Mouse (Mus musculus) forebrain, embryonic 15.5 days (tissue): ENCODE data around the gene Uncx. TPM values are rescaled to one million over a fixed set of nuclear protein-coding genes. Genes with fewer than 3 reads are reported as not detected.
A peak's percentile ranks its signal among the peaks of the same experiment; 100 is the strongest.

Source experiments
- ATAC-seq: fragments of 200-750 bp; cut with Nextera tagmentation; replicated peaks from 2 replicates; pipeline ENCODE4 v1.8.0; 2017; ENCODE audit warnings: mild to moderate bottlenecking, moderate TSS enrichment, moderate library complexity
- H3K27ac ChIP-seq: fragments of 300-500 bp; sonication (generic); replicated peaks from 2 replicates; pipeline ENCODE4 v1.5.1; 2015; ENCODE audit warnings: mild to moderate bottlenecking, inconsistent platforms
- H3K27me3 ChIP-seq: fragments of 300-500 bp; sonication (generic); 2 replicates; pipeline ENCODE4 v1.6.1; 2015; ENCODE audit warnings: inconsistent platforms
- H3K36me3 ChIP-seq: fragments of 300-500 bp; sonication (generic); 2 replicates; pipeline ENCODE4 v1.6.1; 2015; ENCODE audit warnings: mild to moderate bottlenecking, inconsistent platforms
- H3K4me1 ChIP-seq: fragments of 300-500 bp; sonication (generic); 2 replicates; pipeline ENCODE4 v1.6.1; 2015; ENCODE audit warnings: inconsistent platforms
- H3K4me2 ChIP-seq: fragments of 300-500 bp; sonication (generic); replicated peaks from 2 replicates; pipeline ENCODE4 v1.6.1; 2015; ENCODE audit warnings: mild to moderate bottlenecking, inconsistent platforms
- H3K4me3 ChIP-seq: fragments of 300-500 bp; sonication (generic); 2 replicates; pipeline ENCODE4 v1.5.1; 2015; ENCODE audit warnings: mild to moderate bottlenecking, inconsistent platforms
- H3K9ac ChIP-seq: fragments of 300-500 bp; sonication (generic); replicated peaks from 2 replicates; pipeline ENCODE4 v1.6.1; 2015; ENCODE audit warnings: mild to moderate bottlenecking, inconsistent platforms
- H3K9me3 ChIP-seq: fragments of 300-500 bp; sonication (generic); 2 replicates; pipeline ENCODE4 v1.6.1; 2016; ENCODE audit warnings: inconsistent platforms
- WGBS: fragments of 180-500 bp; shearing (Covaris S2); methylation state at CpG from one replicate; pipeline ENCODE4 v1.1.7; 2015; ENCODE audit warnings: mixed read lengths; 5-methylcytosine and 5-hydroxymethylcytosine counted together
- polyA plus RNA-seq: library from polyadenylated mRNA; unstranded; fragments of >200 nt; fragmentation: Nextera tagmentation; extraction: Ambion mirVana; gene quantifications from 2 replicates; pipeline ENCODE4 v1.2.1, GENCODE M21; 2015

The Uncx gene
- polyA plus RNA-seq, 1 experiment from 2014 or later, result 4.8 TPM

DNA sequence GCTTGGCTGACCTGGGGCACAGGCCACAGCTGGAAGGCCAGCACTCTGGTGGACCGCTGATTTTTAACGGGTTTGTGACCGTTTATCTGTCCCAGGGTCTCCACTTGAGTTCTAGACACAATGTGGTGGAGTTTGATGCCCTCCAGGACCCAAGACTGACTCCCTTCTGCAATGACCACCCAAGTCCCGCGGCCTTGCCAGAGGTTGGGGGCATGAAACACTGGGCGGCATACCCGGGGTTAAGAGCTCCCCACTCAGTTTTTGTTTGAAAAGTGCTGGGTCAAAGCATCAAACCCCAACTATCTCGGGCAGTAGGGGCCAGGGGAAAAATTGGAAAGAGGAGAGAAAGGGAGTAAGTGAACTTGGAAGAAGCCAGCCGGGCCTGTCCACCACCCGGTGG, 13.8 kb downstream of the Uncx start:
- H3K27me3 ChIP-seq, result peaks cover 90% of the 10 kb centered on the region
- peaks cover 29% of the 10 kb centered on the region for H3K4me1 ChIP-seq
- no peak for ATAC-seq
- no peaks in the 10 kb centered on the region for H3K9me3 ChIP-seq
- H3K27ac ChIP-seq, result no peak overlapping the region
- H3K9ac ChIP-seq, result no peak overlapping the region
- 3% methylated on average over 10 of the region's 10 CpGs for WGBS
- no peak overlapping the region for H3K4me2 ChIP-seq
- H3K4me3 ChIP-seq, result no peak overlapping the region
- H3K36me3 ChIP-seq, result no peaks in the 10 kb centered on the region

DNA sequence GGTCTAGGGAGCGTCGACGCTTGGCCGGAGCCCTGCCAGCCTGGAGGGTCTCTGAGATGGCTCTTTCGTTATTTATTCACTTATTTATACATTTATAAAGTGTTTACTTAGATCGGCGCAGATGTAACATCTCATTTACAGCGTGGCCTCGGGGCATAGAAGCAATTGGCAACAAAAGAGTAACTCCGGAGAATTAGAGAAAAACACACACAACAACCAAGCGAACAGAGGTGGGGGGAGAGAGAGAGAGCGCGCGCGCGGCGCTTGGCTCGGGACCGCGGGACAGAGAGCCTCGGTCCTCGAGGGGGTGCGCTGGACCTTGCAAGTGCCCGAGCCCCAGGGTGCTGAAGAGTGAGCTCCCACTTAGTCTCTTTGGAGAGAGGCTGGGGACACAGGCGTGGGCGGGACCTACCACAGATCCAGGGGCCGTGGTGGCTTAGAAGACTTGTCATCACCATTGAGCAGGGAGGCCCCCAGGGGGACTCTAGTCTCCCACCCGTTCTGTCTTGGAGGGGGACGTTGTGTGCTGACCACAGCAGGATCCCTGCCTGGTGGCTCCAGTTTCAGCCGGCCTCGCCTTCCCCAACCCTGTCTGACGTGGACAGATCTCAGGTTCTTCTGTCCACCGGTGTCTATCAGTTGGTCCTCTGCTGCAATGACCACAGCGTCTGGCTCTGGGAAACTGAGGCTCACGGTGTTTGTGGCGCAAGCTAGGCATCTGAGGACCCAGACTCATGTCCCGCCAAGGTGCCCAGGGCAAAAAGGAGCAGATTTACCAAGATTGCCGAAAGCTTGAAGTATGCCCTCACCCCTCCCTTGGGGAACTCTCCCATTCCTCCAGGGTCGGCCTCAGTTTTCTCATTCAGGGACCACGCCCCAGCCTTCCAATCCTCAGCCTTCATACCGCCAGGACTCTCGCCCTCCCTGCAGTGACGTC, 14.5 kb downstream of the Uncx start:
- H3K9me3 ChIP-seq, result no peaks in the 10 kb centered on the region
- H3K9ac ChIP-seq, result no peak overlapping the region
- H3K36me3 ChIP-seq, result no peaks in the 10 kb centered on the region
- peak overlapping the region; percentile 36 for H3K4me2 ChIP-seq
- peak overlapping the region; percentile 22; the same call in 1 of the 2 replicates for H3K4me3 ChIP-seq
- peaks cover 29% of the 10 kb centered on the region for H3K4me1 ChIP-seq
- peaks cover 88% of the 10 kb centered on the region for H3K27me3 ChIP-seq
- WGBS, result 1% methylated on average over 43 of the region's 43 CpGs
- ATAC-seq, result peak; percentile 51
- H3K27ac ChIP-seq, result no peak overlapping the region

DNA sequence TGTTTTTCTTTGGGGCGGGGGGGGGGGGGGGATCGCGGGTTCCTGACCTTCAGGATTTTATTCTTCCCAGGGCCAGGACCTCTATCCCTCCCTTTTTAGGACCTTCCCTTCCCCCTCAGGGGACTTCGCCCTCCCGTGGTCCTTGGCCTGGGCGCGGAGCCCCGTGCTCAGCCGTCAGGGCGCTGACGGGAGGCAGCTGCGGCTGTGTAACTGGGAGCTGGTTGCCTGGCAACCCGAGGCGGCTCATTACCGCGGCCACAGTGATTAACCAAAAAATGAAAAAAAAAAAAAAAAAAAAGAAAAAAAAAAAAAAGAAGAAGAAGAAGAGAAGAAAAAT, 15.1 kb downstream of the Uncx start:
- ATAC-seq, result peak; percentile 84
- peak overlapping the region; percentile 22 for H3K4me3 ChIP-seq
- WGBS, result under 1% methylated on average over 16 of the region's 16 CpGs
- no peak overlapping the region for H3K27ac ChIP-seq
- peaks cover 89% of the 10 kb centered on the region for H3K27me3 ChIP-seq
- H3K9ac ChIP-seq, result no peak overlapping the region
- H3K9me3 ChIP-seq, result no peaks in the 10 kb centered on the region
- peak overlapping the region; percentile 36 for H3K4me2 ChIP-seq
- no peaks in the 10 kb centered on the region for H3K36me3 ChIP-seq
- H3K4me1 ChIP-seq, result peaks cover 29% of the 10 kb centered on the region

DNA sequence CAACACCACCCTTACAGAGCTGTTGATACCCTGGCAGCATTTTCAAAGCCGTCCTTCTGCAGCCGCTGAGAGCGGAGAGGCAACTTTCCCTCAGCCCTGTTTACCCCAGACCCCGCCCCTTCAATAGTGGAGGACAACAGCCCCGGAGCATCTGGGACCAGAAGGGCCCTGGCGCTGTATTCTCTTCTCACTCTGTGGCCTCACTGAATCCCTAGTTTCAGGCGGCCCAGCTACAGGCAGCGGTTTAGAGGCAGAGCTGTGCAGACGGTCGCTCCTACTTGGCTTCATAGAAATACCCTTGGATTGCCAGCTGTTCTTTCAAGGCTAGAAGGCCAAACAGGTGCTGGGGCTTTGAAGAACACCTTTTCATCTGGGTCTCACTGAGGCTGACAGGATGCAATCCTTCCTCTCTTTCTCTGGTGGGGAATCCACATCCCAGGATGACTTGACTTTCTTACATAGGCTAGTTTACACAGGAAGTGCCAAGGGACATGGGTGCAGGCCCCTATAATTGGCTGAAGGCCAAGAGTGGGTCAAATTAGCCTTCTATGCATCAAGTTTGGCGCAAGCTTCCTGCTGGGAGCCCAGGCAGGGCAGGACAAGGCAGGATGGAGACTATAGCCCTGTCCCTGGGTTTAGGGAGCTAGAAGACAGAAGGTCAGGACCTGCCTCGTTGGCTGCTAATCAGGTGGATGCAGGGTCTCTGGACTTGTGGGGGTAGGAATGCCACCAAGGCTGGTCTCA, 15.8 kb downstream of the Uncx start:
- Histone ChIP-seq H3K4me1 (peaks cover 29% of the 10 kb centered on the region), H3K9ac (no peak overlapping the region), H3K4me3 (no peak overlapping the region), H3K36me3 (no peaks in the 10 kb centered on the region), H3K27ac (peak overlapping the region; percentile 51), H3K27me3 (peaks cover 85% of the 10 kb centered on the region), H3K4me2 (peak overlapping the region; percentile 18; the same call in 1 of the 2 replicates), H3K9me3 (no peaks in the 10 kb centered on the region)
- peak; percentile 73 for ATAC-seq
- WGBS, result 4% methylated on average over 12 of the region's 12 CpGs

DNA sequence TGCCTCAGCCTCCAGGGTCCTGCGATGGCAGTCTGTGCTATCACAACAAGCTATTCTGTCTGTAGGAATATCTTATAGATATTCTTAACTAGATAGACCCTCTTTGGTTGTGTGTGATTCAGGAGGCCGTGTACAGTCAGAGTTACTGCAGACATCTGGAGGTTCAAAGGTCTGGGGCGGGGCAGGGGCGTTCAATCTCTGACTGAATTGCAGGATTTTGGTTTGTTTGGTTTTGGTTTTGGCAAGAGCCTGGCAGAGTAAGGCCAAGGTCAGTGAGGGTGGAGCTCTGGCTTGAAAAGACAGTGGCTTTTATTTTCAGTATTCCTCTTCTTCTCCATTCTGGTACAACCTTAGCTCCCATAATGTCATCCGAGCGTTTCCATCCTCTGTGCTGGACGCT, 16.5 kb downstream of the Uncx start:
- H3K9me3 ChIP-seq, result no peaks in the 10 kb centered on the region
- peaks cover 86% of the 10 kb centered on the region for H3K27me3 ChIP-seq
- H3K4me1 ChIP-seq, result peaks cover 29% of the 10 kb centered on the region
- no peak overlapping the region for H3K27ac ChIP-seq
- H3K4me3 ChIP-seq, result no peak overlapping the region
- no peaks in the 10 kb centered on the region for H3K36me3 ChIP-seq
- WGBS, result 54% methylated on average over 7 of the region's 7 CpGs
- ATAC-seq, result no peak
- no peak overlapping the region for H3K4me2 ChIP-seq
- H3K9ac ChIP-seq, result no peak overlapping the region

DNA sequence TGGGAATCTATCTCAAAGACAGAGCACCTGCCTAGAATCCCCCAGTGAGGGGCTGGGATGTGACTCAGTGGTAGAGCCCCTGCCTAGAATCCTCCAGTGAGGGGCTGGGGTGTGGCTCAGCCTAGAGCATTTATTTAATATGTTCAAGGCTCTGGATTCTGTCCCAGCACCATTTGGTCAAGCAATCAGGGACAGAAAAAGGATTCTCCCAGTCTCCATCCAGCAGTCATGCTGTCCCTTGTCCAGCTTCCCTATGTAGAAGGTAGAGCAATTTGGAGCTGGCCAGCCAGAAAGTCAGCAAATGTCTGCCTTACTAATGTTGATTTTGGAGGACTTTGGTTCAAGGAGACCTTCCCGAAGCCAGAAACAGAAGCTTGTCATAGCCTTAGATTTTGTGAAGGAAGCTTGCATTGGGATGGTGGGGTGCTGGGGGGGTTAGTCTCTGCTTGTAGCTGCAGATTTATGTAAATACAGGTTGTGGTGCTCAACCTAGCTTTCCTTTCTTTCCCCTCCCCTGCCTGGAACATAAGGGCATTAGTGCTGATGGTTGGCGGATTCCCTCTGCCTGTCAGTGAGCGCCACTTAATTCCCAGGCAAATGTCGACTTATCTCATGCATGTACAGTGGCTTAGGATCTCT, 18.2 kb downstream of the Uncx start:
- no peak for ATAC-seq
- Histone ChIP-seq H3K9me3 (no peaks in the 10 kb centered on the region), H3K4me2 (no peak overlapping the region), H3K4me3 (no peak overlapping the region), H3K27ac (no peak overlapping the region), H3K9ac (no peak overlapping the region), H3K27me3 (peaks cover 84% of the 10 kb centered on the region), H3K36me3 (no peaks in the 10 kb centered on the region), H3K4me1 (peaks cover 26% of the 10 kb centered on the region)
- 65% methylated on average over 4 of the region's 4 CpGs for WGBS

DNA sequence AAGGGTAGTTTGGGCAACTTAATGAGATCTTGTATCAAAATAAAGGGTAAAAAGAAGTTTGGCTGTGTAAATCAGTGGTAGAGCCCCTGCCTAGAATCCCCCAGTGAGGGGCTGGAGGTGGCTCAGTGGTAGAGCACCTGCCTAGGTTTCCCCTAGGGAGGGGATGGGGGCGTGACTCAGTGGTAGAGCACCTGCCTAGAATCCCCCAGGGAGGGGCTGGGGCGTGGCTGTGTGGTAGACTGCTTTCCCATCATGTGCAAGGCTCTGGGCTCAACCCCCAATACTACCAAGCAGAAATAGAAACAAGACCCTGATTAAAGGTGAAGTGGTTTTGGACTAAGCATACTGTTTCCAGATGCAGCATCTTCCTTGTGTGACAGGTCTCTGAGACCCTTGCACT, 21.4 kb downstream of the Uncx start:
- Histone ChIP-seq H3K4me2 (no peak overlapping the region), H3K36me3 (no peaks in the 10 kb centered on the region), H3K4me1 (peaks cover 10% of the 10 kb centered on the region), H3K27me3 (peaks cover 63% of the 10 kb centered on the region), H3K4me3 (no peak overlapping the region), H3K27ac (no peak overlapping the region), H3K9ac (no peak overlapping the region), H3K9me3 (no peaks in the 10 kb centered on the region)
- no peak for ATAC-seq
- 73% methylated on average over 2 of the region's 2 CpGs for WGBS

DNA sequence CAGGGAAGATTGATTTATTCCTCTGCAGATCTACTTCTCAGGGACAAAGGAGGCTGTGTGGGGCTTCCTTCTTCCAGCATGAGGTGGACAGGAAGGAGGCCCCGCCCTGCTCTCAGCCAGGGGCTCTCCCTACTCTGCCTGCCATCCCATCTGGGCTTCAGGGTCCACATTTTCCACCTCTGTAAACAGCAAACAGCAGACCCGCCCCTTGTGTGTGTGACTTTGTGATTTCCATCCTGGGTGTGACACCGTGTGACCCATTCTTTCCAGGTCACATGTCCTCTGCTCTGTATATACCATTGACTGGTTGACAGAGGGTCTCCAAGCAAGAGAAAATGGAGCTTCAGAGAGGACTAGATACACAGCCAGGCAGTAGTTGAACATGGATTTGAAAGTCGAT, 22.2 kb downstream of the Uncx start:
- Histone ChIP-seq H3K4me2 (no peak overlapping the region), H3K27me3 (peaks cover 55% of the 10 kb centered on the region), H3K36me3 (no peaks in the 10 kb centered on the region), H3K4me1 (peaks cover 7% of the 10 kb centered on the region), H3K4me3 (no peak overlapping the region), H3K27ac (no peak overlapping the region), H3K9me3 (no peaks in the 10 kb centered on the region), H3K9ac (no peak overlapping the region)
- no peak for ATAC-seq
- WGBS, result 83% methylated on average over 4 of the region's 4 CpGs

DNA sequence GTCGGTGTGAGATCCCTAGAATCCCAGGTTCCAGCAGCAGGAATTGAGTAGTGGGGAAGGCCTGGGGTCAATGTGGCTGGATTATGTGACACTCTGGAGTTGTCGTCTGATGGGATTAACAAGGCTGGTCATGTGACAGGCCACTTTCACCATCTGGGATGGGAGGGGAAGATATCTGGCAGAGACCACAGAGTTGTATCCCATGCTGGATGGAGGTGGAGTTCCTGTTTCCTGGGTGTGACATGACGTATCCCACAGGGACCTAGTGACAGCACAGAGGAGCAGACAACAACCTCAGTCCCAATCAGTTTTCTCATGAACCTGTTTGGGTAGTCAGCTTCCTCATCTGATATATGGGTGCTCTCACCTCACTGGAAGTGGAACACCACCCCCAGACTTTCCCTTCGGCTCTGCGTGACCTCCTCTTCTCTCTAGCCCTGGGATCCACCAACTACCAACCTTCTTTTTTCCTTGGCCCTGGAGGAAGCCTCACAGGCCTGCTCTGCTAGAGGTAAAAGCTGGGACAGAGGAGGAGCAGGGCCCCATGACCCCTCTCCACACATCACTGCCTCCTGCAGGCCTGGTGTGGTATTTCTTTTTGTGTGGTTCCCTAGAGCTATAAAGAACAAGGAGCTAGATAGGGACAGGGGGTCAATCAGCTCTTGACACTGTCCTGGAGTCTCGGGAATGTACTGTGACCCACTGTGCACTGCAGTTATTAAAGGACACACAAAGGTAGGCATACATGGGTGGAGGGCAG, 23.5 kb downstream of the Uncx start:
- 79% methylated on average over 6 of the region's 6 CpGs for WGBS
- H3K4me1 ChIP-seq, result peaks cover 7% of the 10 kb centered on the region
- H3K9me3 ChIP-seq, result no peaks in the 10 kb centered on the region
- no peak overlapping the region for H3K9ac ChIP-seq
- no peak overlapping the region for H3K27ac ChIP-seq
- peaks cover 43% of the 10 kb centered on the region for H3K27me3 ChIP-seq
- no peak overlapping the region for H3K4me3 ChIP-seq
- no peak overlapping the region for H3K4me2 ChIP-seq
- H3K36me3 ChIP-seq, result no peaks in the 10 kb centered on the region
- ATAC-seq, result no peak

DNA sequence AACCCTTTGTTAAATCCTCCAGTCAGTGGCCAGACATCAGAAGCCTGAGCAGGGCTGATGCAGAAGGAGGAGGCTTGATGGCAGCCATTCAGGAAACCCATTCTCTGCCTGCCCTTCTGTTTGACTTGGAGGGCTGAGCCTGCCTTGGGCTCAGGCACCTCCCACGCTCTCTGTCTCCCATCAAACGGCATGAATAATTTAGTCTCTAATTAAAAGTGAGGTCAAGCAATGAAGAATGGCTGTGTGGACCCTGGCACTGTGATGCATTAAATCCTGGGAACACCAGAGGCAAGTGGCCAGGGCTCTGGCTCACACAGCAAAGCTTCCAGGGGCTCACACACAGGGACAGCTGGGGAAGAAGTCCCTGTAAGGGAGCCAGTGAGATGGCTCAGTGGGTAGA, 24.8 kb downstream of the Uncx start:
- no peaks in the 10 kb centered on the region for H3K9me3 ChIP-seq
- no peak overlapping the region for H3K4me3 ChIP-seq
- H3K36me3 ChIP-seq, result no peaks in the 10 kb centered on the region
- 15% methylated on average over 2 of the region's 2 CpGs for WGBS
- H3K4me1 ChIP-seq, result peaks cover 7% of the 10 kb centered on the region
- no peak overlapping the region for H3K9ac ChIP-seq
- no peak; the same call in 1 of the 2 replicates for ATAC-seq
- no peak overlapping the region for H3K4me2 ChIP-seq
- H3K27me3 ChIP-seq, result peaks cover 33% of the 10 kb centered on the region
- H3K27ac ChIP-seq, result no peak overlapping the region

DNA sequence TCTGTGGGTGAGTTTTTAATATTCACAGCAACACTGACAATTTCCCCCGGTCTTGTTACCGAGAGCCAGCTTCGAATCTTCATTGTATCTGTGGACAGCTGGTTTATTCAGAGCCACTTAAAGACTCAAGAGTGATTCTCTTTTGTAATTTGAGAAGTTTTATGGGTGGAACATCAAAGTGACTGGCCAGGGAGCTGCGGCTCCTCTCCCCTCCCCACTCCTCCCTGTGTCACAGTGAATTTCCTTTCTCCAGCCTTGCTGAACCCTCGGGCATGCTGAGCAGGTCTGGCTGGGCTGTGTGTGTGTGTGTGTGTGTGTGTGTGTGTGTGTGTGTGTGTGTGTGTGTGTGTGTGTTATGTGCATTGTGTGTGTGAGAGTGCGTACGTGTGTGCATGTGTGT, 29.2 kb downstream of the Uncx start:
- Histone ChIP-seq H3K36me3 (no peaks in the 10 kb centered on the region), H3K27me3 (peaks cover 3% of the 10 kb centered on the region; the same call in 1 of the 2 replicates), H3K9ac (no peak overlapping the region), H3K27ac (no peak overlapping the region), H3K4me1 (peaks cover 7% of the 10 kb centered on the region), H3K4me3 (no peak overlapping the region), H3K4me2 (no peak overlapping the region), H3K9me3 (no peaks in the 10 kb centered on the region)
- 20% methylated on average over 7 of the region's 7 CpGs for WGBS
- no peak for ATAC-seq
